Mouse (Mus musculus): Measurements from ENCODE around the gene Jazf1.

- no peak for TF ChIP-seq CTCF (conservative IDR thresholded peaks at IDR 0.05; ENCODE audit: low read length)
- no peak for TF ChIP-seq POU5F1 (IDR thresholded peaks at IDR 0.05; ENCODE audit: borderline replicate concordance, low read length)
- TF ChIP-seq NANOG (IDR thresholded peaks at IDR 0.05; ENCODE audit: borderline replicate concordance, low read length) = no peak
Observed at GRCm38 (mm10) chr6:52899574-52900245, 168.7 kb downstream of the Jazf1 start.
